Mouse (Mus musculus): Measurements from ENCODE around the gene Meox2. TPM values are rescaled to one million over a fixed set of nuclear protein-coding genes. Genes with fewer than 3 reads are reported as not detected.
A peak's percentile ranks its signal among the peaks of the same experiment; 100 is the strongest.

Gene Meox2
- polyA plus RNA-seq, 1 experiment from 2014 or later, result 8.5 TPM

DNA sequence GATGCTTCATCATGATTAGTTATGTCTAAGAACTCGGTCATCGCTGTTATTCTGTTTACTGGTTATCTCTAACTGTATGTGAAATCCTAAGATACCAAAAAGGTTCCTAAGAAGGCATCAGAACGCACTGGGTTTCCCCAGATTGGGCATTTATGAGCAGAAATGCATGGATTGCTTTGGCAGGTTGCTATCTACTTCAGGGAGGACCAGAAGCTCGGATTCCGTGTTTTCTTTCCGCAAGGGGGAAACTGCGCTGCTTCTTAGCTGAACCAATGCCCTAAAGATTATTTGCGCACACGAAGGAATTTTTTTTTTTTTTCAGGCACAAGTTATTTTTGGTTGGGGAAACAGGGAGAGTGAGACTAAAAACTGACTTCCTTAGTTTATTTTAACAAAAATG lies 2.6 kb downstream of the Meox2 start:
- H3K4me3 ChIP-seq (ENCODE audit: low read length), result peak overlapping the region; percentile 29
- H3K36me3 ChIP-seq (ENCODE audit: insufficient read depth, low read length), result no peaks in the 10 kb centered on the region
- H3K27me3 ChIP-seq (ENCODE audit: insufficient read depth, low read length), result peaks cover 8% of the 10 kb centered on the region
- H3K27ac ChIP-seq (ENCODE audit: low read length), result no peak overlapping the region
- peaks cover 12% of the 10 kb centered on the region; the same call in 1 of the 2 replicates for H3K4me1 ChIP-seq (ENCODE audit: insufficient read depth, low read length)
- 0 out of 2 replicates have a peak overlapping the region, but pooled peaks have one; percentile 5 for H3K9ac ChIP-seq (replicated peaks; ENCODE audit: low read length)
- no peaks in the 10 kb centered on the region for H3K9me3 ChIP-seq (ENCODE audit: low read length)
- 30% methylated on average over 9 of the region's 9 CpGs for WGBS
- ATAC-seq (ENCODE audit: low FRiP score, low TSS enrichment), result no peak
- peak overlapping the region; percentile 34 for H3K4me2 ChIP-seq (replicated peaks; ENCODE audit: low read depth, low read length)

DNA sequence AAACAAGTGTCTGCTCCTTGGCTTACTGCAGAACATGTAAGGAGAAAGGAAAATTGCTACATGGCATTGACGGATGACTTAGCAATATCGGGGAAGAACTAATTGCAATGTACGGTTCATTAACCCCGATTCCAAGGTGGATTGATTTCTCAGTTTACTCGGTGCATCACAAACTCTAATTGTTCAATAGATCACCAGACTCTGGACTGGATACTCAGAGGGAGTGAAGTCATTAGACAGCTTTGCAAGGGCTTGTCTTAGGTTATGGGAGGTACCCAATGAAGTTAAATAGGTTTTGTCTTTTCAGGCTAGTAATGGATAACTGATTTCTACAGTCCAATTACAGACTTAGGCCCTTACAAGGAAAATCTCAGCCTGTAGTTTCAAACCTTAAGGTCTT lies 10.9 kb downstream of the Meox2 start:
- H3K9ac ChIP-seq (replicated peaks; ENCODE audit: low read length), result no peak overlapping the region
- no peaks in the 10 kb centered on the region for H3K9me3 ChIP-seq (ENCODE audit: low read length)
- WGBS, result 38% methylated on average over 5 of the region's 5 CpGs
- no peaks in the 10 kb centered on the region for H3K4me1 ChIP-seq (ENCODE audit: insufficient read depth, low read length)
- H3K27me3 ChIP-seq (ENCODE audit: insufficient read depth, low read length), result no peaks in the 10 kb centered on the region
- no peaks in the 10 kb centered on the region for H3K36me3 ChIP-seq (ENCODE audit: insufficient read depth, low read length)
- ATAC-seq (ENCODE audit: low FRiP score, low TSS enrichment), result peak; percentile 91
- no peak overlapping the region for H3K4me3 ChIP-seq (ENCODE audit: low read length)
- H3K4me2 ChIP-seq (replicated peaks; ENCODE audit: low read depth, low read length), result no peak overlapping the region
- peak overlapping the region; percentile 5; the same call in 1 of the 2 replicates for H3K27ac ChIP-seq (ENCODE audit: low read length)

DNA sequence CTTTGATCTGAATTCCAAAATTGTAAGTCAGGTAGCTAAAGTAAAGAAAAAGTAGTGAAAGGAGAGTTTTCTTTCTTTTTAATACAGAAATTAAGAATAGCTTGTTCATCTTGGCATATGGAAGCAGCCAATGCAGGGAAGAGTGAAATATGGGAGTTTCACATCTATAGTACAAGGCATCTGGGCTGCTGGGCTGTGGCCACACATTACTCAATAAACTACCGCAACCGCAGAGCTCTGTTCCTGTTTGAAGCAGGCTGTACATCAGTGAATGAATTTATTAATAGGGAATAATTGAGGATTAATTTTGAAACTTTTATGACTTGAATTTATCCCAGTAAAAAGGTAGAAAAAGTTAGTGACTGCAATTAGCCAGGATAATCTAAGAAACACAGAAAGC lies 15.4 kb downstream of the Meox2 start:
- Histone ChIP-seq H3K9me3 (ENCODE audit: low read length) (no peaks in the 10 kb centered on the region), H3K4me3 (ENCODE audit: low read length) (no peak overlapping the region), H3K27me3 (ENCODE audit: insufficient read depth, low read length) (no peaks in the 10 kb centered on the region), H3K4me2 (replicated peaks; ENCODE audit: low read depth, low read length) (no peak overlapping the region), H3K27ac (ENCODE audit: low read length) (no peak overlapping the region), H3K36me3 (ENCODE audit: insufficient read depth, low read length) (no peaks in the 10 kb centered on the region), H3K4me1 (ENCODE audit: insufficient read depth, low read length) (no peaks in the 10 kb centered on the region), H3K9ac (replicated peaks; ENCODE audit: low read length) (no peak overlapping the region)
- ATAC-seq (ENCODE audit: low FRiP score, low TSS enrichment), result no peak
- 74% methylated on average over 2 of the region's 2 CpGs for WGBS

DNA sequence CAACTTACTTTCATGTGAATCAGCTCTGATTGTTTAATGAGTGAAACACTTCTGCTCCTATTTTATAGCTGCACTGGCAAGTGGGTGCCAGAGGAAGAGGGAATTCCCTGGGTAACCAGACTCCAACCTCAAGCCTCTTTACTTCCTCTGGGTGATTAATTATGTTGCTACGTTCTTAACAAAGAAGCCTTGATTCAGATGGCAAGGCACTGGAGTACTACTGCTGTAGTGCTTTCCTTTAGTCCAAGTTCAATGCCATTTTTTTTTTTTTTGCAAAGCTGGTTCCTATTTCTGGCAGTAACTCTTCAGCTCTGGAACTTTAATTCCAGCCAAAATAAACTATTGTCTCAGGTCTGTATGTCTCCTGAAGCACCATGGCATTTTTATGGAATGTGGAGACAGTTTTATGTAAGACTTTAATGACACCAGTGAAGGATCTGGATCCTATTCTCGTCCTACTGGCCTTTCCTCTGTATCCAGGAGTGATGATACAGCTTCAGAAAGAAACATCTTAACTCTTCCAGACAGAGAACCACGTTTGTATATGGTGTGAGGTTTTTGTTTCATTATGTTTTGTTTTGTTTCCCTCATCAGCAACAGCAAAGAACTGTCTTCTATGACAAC lies 33.9 kb downstream of the Meox2 start:
- Histone ChIP-seq H3K27me3 (ENCODE audit: insufficient read depth, low read length) (no peaks in the 10 kb centered on the region), H3K9me3 (ENCODE audit: low read length) (no peaks in the 10 kb centered on the region), H3K27ac (ENCODE audit: low read length) (no peak overlapping the region), H3K9ac (replicated peaks; ENCODE audit: low read length) (no peak overlapping the region), H3K4me1 (ENCODE audit: insufficient read depth, low read length) (peaks cover 6% of the 10 kb centered on the region; the same call in 1 of the 2 replicates), H3K4me2 (replicated peaks; ENCODE audit: low read depth, low read length) (no peak overlapping the region), H3K4me3 (ENCODE audit: low read length) (no peak overlapping the region), H3K36me3 (ENCODE audit: insufficient read depth, low read length) (no peaks in the 10 kb centered on the region)
- peak; percentile 90 for ATAC-seq (ENCODE audit: low FRiP score, low TSS enrichment)
- 15% methylated on average over 3 of the region's 3 CpGs for WGBS

DNA sequence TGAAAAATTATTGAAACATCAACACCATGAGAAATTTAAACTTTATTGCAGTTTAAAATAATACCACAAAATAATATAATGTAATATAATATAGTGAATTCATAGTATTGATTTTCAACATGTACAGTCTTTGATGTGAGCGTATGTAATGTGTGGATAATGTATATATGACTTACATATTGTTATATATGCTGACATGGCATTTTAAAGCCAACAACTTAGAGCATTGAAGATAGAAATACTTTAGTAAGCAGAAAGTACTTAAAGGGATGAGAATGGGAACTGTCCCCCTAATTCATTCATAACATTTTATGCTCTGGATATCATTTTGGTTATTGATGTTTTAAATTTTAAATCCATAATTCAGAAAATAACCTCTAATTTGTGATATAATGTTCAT lies 35.5 kb downstream of the Meox2 start:
- Histone ChIP-seq H3K27ac (ENCODE audit: low read length) (no peak overlapping the region), H3K4me3 (ENCODE audit: low read length) (no peak overlapping the region), H3K4me1 (ENCODE audit: insufficient read depth, low read length) (peaks cover 6% of the 10 kb centered on the region; the same call in 1 of the 2 replicates), H3K4me2 (replicated peaks; ENCODE audit: low read depth, low read length) (no peak overlapping the region), H3K9ac (replicated peaks; ENCODE audit: low read length) (no peak overlapping the region), H3K27me3 (ENCODE audit: insufficient read depth, low read length) (no peaks in the 10 kb centered on the region), H3K9me3 (ENCODE audit: low read length) (no peaks in the 10 kb centered on the region), H3K36me3 (ENCODE audit: insufficient read depth, low read length) (no peaks in the 10 kb centered on the region)
- no peak for ATAC-seq (ENCODE audit: low FRiP score, low TSS enrichment)
- WGBS, result 98% methylated on average over 1 of the region's 1 CpGs

DNA sequence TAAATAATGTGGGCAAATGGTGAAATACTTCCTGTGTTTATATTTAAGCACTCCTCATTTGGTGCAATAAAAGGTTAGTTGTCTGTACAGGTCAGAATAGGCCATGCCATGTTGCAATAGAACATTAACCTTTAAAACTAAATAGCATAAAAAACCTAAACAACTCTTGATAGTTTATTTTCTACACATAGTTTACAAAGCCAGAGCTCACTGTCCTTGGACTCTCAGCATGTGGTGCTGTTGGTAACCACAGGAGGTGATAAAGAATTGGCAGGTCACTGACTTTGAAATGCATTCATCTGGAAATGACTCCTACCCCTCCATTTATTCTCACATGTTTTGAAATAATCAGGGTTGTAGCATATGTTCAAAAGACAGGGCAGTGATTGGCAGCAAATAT lies 59.4 kb downstream of the Meox2 start:
- no peak for ATAC-seq (ENCODE audit: low FRiP score, low TSS enrichment)

DNA sequence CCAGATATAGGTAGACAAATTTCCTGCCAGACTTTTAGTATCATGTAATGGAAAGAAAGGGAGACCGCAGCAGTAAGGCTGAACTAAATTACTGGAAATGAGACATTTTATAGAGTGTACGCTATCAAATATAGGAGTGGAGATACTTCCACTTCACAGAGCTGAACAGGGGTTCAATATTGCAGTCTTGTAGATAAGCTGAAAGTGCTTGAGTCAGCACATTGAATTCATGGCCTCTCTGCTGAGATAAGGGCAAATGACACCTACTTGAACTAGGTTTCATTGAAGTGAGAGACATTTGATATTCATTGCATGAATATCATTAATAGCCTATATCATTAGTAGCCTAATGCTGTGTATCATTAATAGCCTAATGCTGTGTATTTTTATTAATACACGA lies 65.0 kb downstream of the Meox2 start:
- Histone ChIP-seq H3K4me3 (ENCODE audit: low read length) (no peak overlapping the region), H3K27ac (ENCODE audit: low read length) (no peak overlapping the region), H3K4me1 (ENCODE audit: insufficient read depth, low read length) (peaks cover 4% of the 10 kb centered on the region; the same call in 1 of the 2 replicates), H3K4me2 (replicated peaks; ENCODE audit: low read depth, low read length) (no peak overlapping the region), H3K9ac (replicated peaks; ENCODE audit: low read length) (no peak overlapping the region), H3K36me3 (ENCODE audit: insufficient read depth, low read length) (no peaks in the 10 kb centered on the region), H3K9me3 (ENCODE audit: low read length) (no peaks in the 10 kb centered on the region), H3K27me3 (ENCODE audit: insufficient read depth, low read length) (no peaks in the 10 kb centered on the region)
- no peak for ATAC-seq (ENCODE audit: low FRiP score, low TSS enrichment)
- 91% methylated on average over 3 of the region's 3 CpGs for WGBS

More for the DNA sequence above, 59.4 kb downstream of the Meox2 start:
- Histone ChIP-seq H3K36me3 (ENCODE audit: insufficient read depth, low read length) (no peaks in the 10 kb centered on the region), H3K4me3 (ENCODE audit: low read length) (no peak overlapping the region), H3K27me3 (ENCODE audit: insufficient read depth, low read length) (no peaks in the 10 kb centered on the region), H3K27ac (ENCODE audit: low read length) (no peak overlapping the region), H3K9ac (replicated peaks; ENCODE audit: low read length) (no peak overlapping the region), H3K9me3 (ENCODE audit: low read length) (no peaks in the 10 kb centered on the region), H3K4me1 (ENCODE audit: insufficient read depth, low read length) (no peaks in the 10 kb centered on the region), H3K4me2 (replicated peaks; ENCODE audit: low read depth, low read length) (no peak overlapping the region)

DNA sequence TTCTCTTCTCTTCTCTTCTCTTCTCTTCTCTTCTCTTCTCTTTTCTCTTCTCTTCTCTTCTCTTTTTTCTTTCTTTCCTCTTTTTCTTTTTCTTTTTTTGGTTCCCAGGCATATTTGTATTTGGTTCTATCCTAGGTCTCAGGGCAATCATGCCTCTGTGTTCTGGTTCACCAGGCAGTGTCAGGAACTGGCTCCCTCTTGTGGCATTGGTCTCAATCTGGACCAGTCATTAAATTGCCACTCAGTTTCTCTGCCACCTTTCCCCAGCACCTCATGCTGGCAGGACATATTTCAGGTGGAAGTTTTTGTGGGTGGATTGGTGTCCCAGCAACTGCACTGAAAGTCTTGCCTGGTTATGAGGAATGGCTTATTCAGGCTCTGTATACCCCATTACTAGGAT lies 75.3 kb downstream of the Meox2 start:
- Histone ChIP-seq H3K4me3 (ENCODE audit: low read length) (no peak overlapping the region), H3K4me1 (ENCODE audit: insufficient read depth, low read length) (no peaks in the 10 kb centered on the region), H3K27me3 (ENCODE audit: insufficient read depth, low read length) (no peaks in the 10 kb centered on the region), H3K9me3 (ENCODE audit: low read length) (no peaks in the 10 kb centered on the region), H3K9ac (replicated peaks; ENCODE audit: low read length) (no peak overlapping the region), H3K36me3 (ENCODE audit: insufficient read depth, low read length) (no peaks in the 10 kb centered on the region), H3K4me2 (replicated peaks; ENCODE audit: low read depth, low read length) (no peak overlapping the region), H3K27ac (ENCODE audit: low read length) (no peak overlapping the region)
- ATAC-seq (ENCODE audit: low FRiP score, low TSS enrichment), result no peak

DNA sequence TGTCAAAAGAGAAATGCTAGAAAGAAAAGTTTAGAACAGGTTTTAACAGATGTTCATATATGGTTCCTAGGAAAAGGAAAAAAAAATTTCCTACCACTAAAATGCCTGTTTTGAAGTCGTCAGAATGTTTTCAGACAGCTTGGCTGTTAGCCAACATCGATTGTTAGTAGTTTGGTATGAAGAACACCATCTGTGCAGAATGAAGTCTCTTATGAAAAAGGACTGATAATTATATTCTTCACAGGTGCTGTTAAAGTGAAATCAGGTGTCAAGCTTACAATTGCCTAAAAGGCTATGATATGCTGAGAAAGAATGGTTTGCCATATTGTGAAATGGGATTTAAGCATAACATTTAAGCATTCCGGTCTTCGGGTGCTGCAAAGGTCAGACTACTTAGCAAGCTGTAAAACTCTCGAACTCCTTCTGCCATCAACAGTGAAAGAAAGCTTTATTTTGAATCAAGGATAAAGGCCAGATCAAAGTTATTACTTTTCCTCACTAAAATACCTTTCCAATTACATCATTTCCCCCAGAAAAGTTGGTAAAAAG lies 80.7 kb downstream of the Meox2 start:
- Histone ChIP-seq H3K4me1 (ENCODE audit: insufficient read depth, low read length) (no peaks in the 10 kb centered on the region), H3K9me3 (ENCODE audit: low read length) (no peaks in the 10 kb centered on the region), H3K36me3 (ENCODE audit: insufficient read depth, low read length) (no peaks in the 10 kb centered on the region), H3K4me3 (ENCODE audit: low read length) (no peak overlapping the region), H3K27ac (ENCODE audit: low read length) (no peak overlapping the region), H3K4me2 (replicated peaks; ENCODE audit: low read depth, low read length) (no peak overlapping the region), H3K9ac (replicated peaks; ENCODE audit: low read length) (no peak overlapping the region), H3K27me3 (ENCODE audit: insufficient read depth, low read length) (no peaks in the 10 kb centered on the region)
- 44% methylated on average over 5 of the region's 5 CpGs for WGBS
- no peak for ATAC-seq (ENCODE audit: low FRiP score, low TSS enrichment)
